Mouse (Mus musculus) liver, adult 2 months (tissue): ENCODE results near the gene Trim44.

Experiments
- CTCF ChIP-seq: fragments of 200-500 bp; IDR thresholded peaks from 2 replicates; pipeline ENCODE4 v1.5.1; 2011; ENCODE audit warnings: low read depth, low read length, control low read depth
- POLR2A ChIP-seq: fragments of 200-500 bp; IDR thresholded peaks from 2 replicates; pipeline ENCODE4 v1.6.1; 2011; ENCODE audit warnings: low read length, control low read depth; ENCODE audit not compliant: insufficient read depth; ENCODE audit errors: extremely low read depth

DNA sequence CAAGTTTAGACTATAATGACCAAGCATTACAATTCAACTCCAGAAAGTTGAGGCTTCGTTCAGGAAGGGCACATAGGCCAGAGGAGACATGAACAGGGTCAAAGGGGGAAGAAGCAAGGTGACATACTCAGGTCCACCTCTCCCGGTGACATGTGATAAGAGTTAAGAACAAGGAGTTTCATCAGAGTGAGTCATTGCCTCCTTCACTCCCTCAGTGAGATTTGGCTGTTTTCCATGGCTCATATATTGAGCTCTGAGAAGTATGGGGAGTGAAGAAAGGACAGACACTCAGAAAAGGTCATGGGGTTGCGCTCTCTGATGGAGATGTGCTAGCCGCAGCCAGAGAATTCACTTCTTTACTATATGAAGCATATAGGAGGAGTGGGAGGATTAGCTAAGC lies 3.0 kb upstream of the Trim44 start:
- no peak for TF ChIP-seq POLR2A
- no peak for TF ChIP-seq CTCF
